Mouse (Mus musculus): Measurements from ENCODE around the gene Cdk17. TPM values are rescaled to one million over a fixed set of nuclear protein-coding genes. Genes with fewer than 3 reads are reported as not detected.

Cdk17 gene
- polyA plus RNA-seq, 1 experiment from 2014 or later: 49.9 TPM

MicroRNAs encoded within 50 kb of the gene (microRNA counts, 519-probe panel; counts per million panel counts)
- not detected for microRNA mmu-miR-1931

Small RNA genes within 50 kb of the gene (microRNA-seq; reads per million reads assigned to microRNA genes)
- 2.3 reads per million, percentile 5 among the genes with 10 or more reads in this experiment for gene Mir1931

Other genes with a start within 250 kb of the Cdk17 start
- 2.2 and 2.3 TPM in 2 replicates for gene Cfap54, start 79.3 kb upstream of the Cdk17 start, polyA plus RNA-seq (2015; fragmentation: Nextera tagmentation; extraction: Ambion mirVana)
- 6.6 and 9.8 TPM in 2 replicates for gene Elk3, start 150.3 kb downstream of the Cdk17 start, polyA plus RNA-seq (2015; fragmentation: Nextera tagmentation; extraction: Ambion mirVana)

Data from forebrain, embryonic 16.5 days (tissue).